16 mouse cellular contexts compared by ENCODE assay signal in the genomic region with DNA sequence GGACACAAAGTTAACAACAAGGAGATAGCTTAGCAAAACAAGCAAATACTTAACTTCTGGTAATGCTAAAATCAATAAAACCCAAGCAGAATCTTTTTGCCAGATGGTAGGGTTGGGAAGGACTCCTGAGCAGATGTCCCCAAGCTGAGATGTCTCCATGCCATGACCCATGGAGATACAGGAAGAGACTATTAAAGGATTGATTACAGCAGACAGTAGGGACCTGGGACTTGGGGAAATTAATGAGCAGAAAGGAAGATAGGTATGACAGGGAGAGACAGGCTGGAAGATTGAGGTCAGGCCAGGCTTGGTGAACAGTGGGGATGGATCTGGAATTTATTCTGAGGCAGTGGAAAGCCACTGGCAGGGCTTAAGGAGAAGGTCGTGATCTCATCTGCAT.
"Had no signal": no experiment of that assay in that cellular context is flagged by ENCODE, and none has a peak within 500 bp of the region (broad histone marks: within the 10 kb centered on the region; RNA-seq: fewer than 3 reads in every experiment).

No protein-coding gene starts in this region.

- ATAC-seq: hindbrain, embryonic 16.5 days; inflammation-experienced regulatory T-cells, adult 6 months; intestine, postnatal 0 days; liver, postnatal 0 days had no signal

- DNase-seq: gastrocnemius, adult 2 months; gastrocnemius, postnatal 10 days; gastrocnemius, postnatal 25 days; heart, adult 2 months; heart, postnatal 14 days; heart, postnatal 36 days; kidney, adult 18-20 months; kidney, adult 8-10 months; kidney, postnatal 10 days; kidney, postnatal 25 days; kidney, postnatal 4 days; liver, embryonic 13.5 days; liver, postnatal 0 days had no signal
